Mouse (Mus musculus): ENCODE data around the gene Abtb1. TPM values are rescaled to one million over a fixed set of nuclear protein-coding genes. Genes with fewer than 3 reads are reported as not detected.

The Abtb1 gene
- polyA plus RNA-seq, 1 experiment = 23.6 TPM

DNA sequence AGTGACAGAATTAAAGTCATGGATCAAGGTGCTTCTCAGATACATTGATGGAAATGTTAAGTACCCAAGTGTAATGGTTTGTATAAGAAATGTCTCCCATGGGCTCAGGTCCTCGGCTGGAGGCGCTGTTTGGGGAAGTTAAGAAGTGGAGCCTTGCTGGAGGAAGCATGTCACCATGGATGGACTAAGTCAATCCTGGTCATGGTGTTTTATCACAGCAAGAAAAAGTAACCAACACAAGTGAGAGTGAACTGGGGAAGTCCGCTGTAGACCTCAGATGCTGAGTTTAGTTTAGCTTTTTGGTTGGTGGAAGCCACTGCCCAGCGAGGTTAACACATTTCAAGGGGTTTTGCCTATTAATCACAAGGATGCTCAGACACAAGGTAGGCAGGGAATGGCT, 12.2 kb downstream of the Abtb1 start:
- Histone ChIP-seq H3K27me3 (ENCODE audit: control insufficient read depth, insufficient read depth, insufficient read length) (no peaks in the 10 kb centered on the region), H3K36me3 (ENCODE audit: control insufficient read depth, insufficient read depth) (no peaks in the 10 kb centered on the region), H3K79me2 (ENCODE audit: control insufficient read depth, insufficient read depth) (no peaks in the 10 kb centered on the region), H3K4me3 (no peak overlapping the region), H3K4me2 (ENCODE audit: low read depth) (no peak overlapping the region), H3ac (ENCODE audit: control insufficient read depth, insufficient read length) (no peak overlapping the region)
- no peak for TF ChIP-seq TCF12 (IDR thresholded peaks at IDR 0.05; ENCODE audit: insufficient read depth, poor library complexity, severe bottlenecking)
- TF ChIP-seq MYOG (IDR thresholded peaks at IDR 0.05; ENCODE audit: control insufficient read depth in 1 of 3, insufficient read depth in 1 of 3, insufficient read length in 2 of 3, low read depth in 2 of 3) = no peak
- no peak for TF ChIP-seq USF1 (IDR thresholded peaks at IDR 0.05; ENCODE audit: low read depth)
- no peak for TF ChIP-seq E2F4 (IDR thresholded peaks at IDR 0.05; ENCODE audit: insufficient read depth)
- no peak for TF ChIP-seq MAX (IDR thresholded peaks at IDR 0.05; ENCODE audit: low read depth)
- TF ChIP-seq TCF3 (IDR thresholded peaks at IDR 0.05; ENCODE audit: insufficient read length, low read depth) = no peak
- TF ChIP-seq SRF (IDR thresholded peaks at IDR 0.05; ENCODE audit: control insufficient read depth, insufficient read length, low read depth) = no peak
- no peak for TF ChIP-seq REST (IDR thresholded peaks at IDR 0.05; ENCODE audit: insufficient read depth, insufficient read length)
- no peak for TF ChIP-seq POLR2A (IDR thresholded peaks at IDR 0.05; ENCODE audit: insufficient read length, low read depth)

DNA sequence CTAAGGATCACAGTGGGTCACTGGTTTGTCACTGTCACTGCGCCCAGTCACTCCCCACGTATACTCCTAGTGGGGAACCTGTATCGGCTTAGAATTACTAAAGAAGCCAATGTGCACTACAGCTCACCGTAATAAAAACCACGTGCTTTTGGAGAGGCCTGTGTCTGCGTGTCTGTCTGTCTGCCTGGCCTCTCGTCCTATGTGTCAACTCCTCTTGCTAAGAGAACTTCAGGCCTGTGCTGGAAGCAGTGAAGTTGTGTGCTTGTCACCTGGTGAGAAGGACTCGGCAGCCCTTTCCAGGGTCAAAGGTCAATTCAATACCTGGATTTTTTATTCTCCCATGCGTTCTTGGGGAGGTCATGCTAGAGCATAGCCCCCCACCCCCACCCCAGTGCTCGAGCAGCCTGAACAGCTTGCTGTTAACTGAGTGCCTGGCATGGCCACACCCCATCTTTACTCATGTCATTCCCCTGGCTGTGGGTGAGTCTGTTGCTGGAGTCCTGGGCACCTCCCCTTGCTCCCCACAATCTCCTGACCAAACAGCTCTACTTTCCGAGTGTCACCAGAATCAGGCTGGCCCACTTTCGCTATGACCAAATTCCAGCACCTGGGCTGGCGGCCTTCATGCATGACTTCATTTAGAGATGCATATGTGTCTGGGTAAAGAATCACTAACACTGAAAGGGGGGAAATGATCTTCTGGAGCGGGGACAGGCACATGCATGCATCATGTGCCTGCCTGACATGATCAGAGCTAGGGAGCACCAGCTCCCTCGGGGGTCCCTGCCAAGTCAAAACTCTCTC, 13.4 kb downstream of the Abtb1 start:
- H3K79me2 ChIP-seq (ENCODE audit: control insufficient read depth, insufficient read depth) = no peaks in the 10 kb centered on the region
- TF ChIP-seq REST (IDR thresholded peaks at IDR 0.05; ENCODE audit: insufficient read depth, insufficient read length) (no peak), POLR2AphosphoS2 (IDR thresholded peaks at IDR 0.05; ENCODE audit: insufficient read length, low read depth) (no peak), POLR2A (IDR thresholded peaks at IDR 0.05; ENCODE audit: insufficient read length, low read depth) (no peak), SRF (IDR thresholded peaks at IDR 0.05; ENCODE audit: control insufficient read depth, insufficient read length, low read depth) (no peak), MYOG (IDR thresholded peaks at IDR 0.05; ENCODE audit: control insufficient read depth in 1 of 3, insufficient read depth in 1 of 3, insufficient read length in 2 of 3, low read depth in 2 of 3) (no peak), MAX (IDR thresholded peaks at IDR 0.05; ENCODE audit: low read depth) (no peak), E2F4 (IDR thresholded peaks at IDR 0.05; ENCODE audit: insufficient read depth) (no peak), USF1 (IDR thresholded peaks at IDR 0.05; ENCODE audit: low read depth) (no peak), MYOD1 (IDR thresholded peaks at IDR 0.05; ENCODE audit: control insufficient read depth in 1 of 3, insufficient read length in 2 of 3, low read depth in 2 of 3) (no peak), TCF3 (IDR thresholded peaks at IDR 0.05; ENCODE audit: insufficient read length, low read depth) (no peak), CEBPB (IDR thresholded peaks at IDR 0.05; ENCODE audit: insufficient read depth, poor library complexity, severe bottlenecking) (no peak), TCF12 (IDR thresholded peaks at IDR 0.05; ENCODE audit: insufficient read depth, poor library complexity, severe bottlenecking) (no peak)
- no peaks in the 10 kb centered on the region for H3K36me3 ChIP-seq (ENCODE audit: control insufficient read depth, insufficient read depth)
- peaks cover 1% of the 10 kb centered on the region for H3K27me3 ChIP-seq (ENCODE audit: control insufficient read depth, insufficient read depth, insufficient read length)
- no peak overlapping the region for H3ac ChIP-seq (ENCODE audit: control insufficient read depth, insufficient read length)
- H3K4me2 ChIP-seq (ENCODE audit: low read depth) = no peak overlapping the region
- no peak overlapping the region for H3K4me3 ChIP-seq

DNA sequence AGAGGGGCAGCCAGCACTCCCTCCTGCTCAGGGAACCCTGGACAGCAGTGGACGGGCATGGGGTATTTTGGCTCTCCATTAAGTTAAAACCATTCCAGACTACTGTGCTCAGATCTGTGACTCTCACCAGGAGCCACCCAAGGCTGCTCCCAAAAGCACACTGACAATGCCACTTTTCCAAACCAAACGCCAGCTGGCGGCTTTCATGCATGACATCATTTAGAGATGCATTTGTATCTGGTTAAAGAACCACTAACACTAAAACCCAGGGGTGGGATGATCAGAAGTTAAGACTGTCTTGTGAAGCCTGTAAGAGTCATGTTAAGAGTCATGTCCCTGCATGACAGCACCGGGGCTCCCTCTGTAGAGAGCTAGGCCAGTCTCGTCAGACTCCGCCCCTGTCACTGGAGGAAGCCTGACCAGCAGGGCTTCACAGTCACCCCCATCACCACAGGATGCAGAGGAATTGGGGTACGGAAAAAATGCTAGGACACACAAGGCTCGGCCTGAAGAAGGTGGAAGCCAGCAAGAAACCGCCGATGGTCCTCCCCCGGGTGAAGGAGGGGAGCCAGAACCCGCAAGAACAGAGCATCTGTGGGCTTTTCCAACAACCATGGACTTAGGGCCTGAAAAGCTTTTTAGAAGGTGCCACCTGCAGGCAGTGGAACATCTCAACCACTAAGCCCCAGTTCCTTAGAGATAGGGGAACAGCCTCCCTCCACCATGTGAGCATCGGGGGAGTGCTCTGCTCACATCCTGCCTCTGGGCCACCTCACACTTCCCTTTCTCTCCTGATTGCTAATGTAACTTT, 14.2 kb downstream of the Abtb1 start:
- Histone ChIP-seq H3K4me2 (ENCODE audit: low read depth) (no peak overlapping the region), H3K4me3 (no peak overlapping the region), H3ac (ENCODE audit: control insufficient read depth, insufficient read length) (no peak overlapping the region), H3K27me3 (ENCODE audit: control insufficient read depth, insufficient read depth, insufficient read length) (peaks cover 9% of the 10 kb centered on the region), H3K79me2 (ENCODE audit: control insufficient read depth, insufficient read depth) (no peaks in the 10 kb centered on the region), H3K36me3 (ENCODE audit: control insufficient read depth, insufficient read depth) (no peaks in the 10 kb centered on the region)
- TF ChIP-seq TCF3 (IDR thresholded peaks at IDR 0.05; ENCODE audit: insufficient read length, low read depth) (no peak), MYOD1 (IDR thresholded peaks at IDR 0.05; ENCODE audit: control insufficient read depth in 1 of 3, insufficient read length in 2 of 3, low read depth in 2 of 3) (no peak), POLR2AphosphoS2 (IDR thresholded peaks at IDR 0.05; ENCODE audit: insufficient read length, low read depth) (no peak), E2F4 (IDR thresholded peaks at IDR 0.05; ENCODE audit: insufficient read depth) (no peak), TCF12 (IDR thresholded peaks at IDR 0.05; ENCODE audit: insufficient read depth, poor library complexity, severe bottlenecking) (no peak), MYOG (IDR thresholded peaks at IDR 0.05; ENCODE audit: control insufficient read depth in 1 of 3, insufficient read depth in 1 of 3, insufficient read length in 2 of 3, low read depth in 2 of 3) (no peak), CEBPB (IDR thresholded peaks at IDR 0.05; ENCODE audit: insufficient read depth, poor library complexity, severe bottlenecking) (no peak), USF1 (IDR thresholded peaks at IDR 0.05; ENCODE audit: low read depth) (no peak)

DNA sequence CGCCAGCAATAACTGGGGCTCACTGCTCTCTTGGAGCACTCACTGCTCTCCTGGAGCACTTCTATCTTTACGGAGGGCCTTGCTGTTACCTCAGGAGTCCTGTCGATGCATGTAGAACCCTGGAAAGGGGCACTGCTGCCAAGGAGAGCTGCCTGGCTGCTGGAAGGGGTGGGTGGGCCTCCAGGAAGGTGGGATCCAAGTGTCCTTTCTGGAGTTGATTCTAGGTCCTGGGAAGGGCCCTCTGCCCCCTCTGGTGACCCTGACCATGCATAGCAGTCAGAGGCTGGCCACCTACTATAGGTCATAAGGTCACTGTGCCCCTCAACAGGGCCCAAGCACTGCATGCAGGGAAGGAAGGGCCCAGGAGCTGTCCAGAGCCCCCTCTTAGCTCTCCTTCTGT, 14.8 kb downstream of the Abtb1 start:
- Histone ChIP-seq H3ac (ENCODE audit: control insufficient read depth, insufficient read length) (no peak overlapping the region), H3K27me3 (ENCODE audit: control insufficient read depth, insufficient read depth, insufficient read length) (peaks cover 9% of the 10 kb centered on the region), H3K4me2 (ENCODE audit: low read depth) (no peak overlapping the region), H3K4me3 (no peak overlapping the region), H3K36me3 (ENCODE audit: control insufficient read depth, insufficient read depth) (no peaks in the 10 kb centered on the region), H3K79me2 (ENCODE audit: control insufficient read depth, insufficient read depth) (no peaks in the 10 kb centered on the region)
- no peak for TF ChIP-seq TCF3 (IDR thresholded peaks at IDR 0.05; ENCODE audit: insufficient read length, low read depth)
- TF ChIP-seq POLR2A (IDR thresholded peaks at IDR 0.05; ENCODE audit: insufficient read length, low read depth) = no peak
- TF ChIP-seq USF1 (IDR thresholded peaks at IDR 0.05; ENCODE audit: low read depth) = no peak
- no peak for TF ChIP-seq MYOG (IDR thresholded peaks at IDR 0.05; ENCODE audit: control insufficient read depth in 1 of 3, insufficient read depth in 1 of 3, insufficient read length in 2 of 3, low read depth in 2 of 3)
- TF ChIP-seq MAX (IDR thresholded peaks at IDR 0.05; ENCODE audit: low read depth) = no peak
- no peak for TF ChIP-seq TCF12 (IDR thresholded peaks at IDR 0.05; ENCODE audit: insufficient read depth, poor library complexity, severe bottlenecking)
- TF ChIP-seq SRF (IDR thresholded peaks at IDR 0.05; ENCODE audit: control insufficient read depth, insufficient read length, low read depth) = no peak
- no peak for TF ChIP-seq REST (IDR thresholded peaks at IDR 0.05; ENCODE audit: insufficient read depth, insufficient read length)
- TF ChIP-seq MYOD1 (IDR thresholded peaks at IDR 0.05; ENCODE audit: control insufficient read depth in 1 of 3, insufficient read length in 2 of 3, low read depth in 2 of 3) = no peak
- TF ChIP-seq E2F4 (IDR thresholded peaks at IDR 0.05; ENCODE audit: insufficient read depth) = no peak
- TF ChIP-seq CEBPB (IDR thresholded peaks at IDR 0.05; ENCODE audit: insufficient read depth, poor library complexity, severe bottlenecking) = no peak
